Mouse (Mus musculus): ENCODE measurements around the gene Vwa2.

DNA sequence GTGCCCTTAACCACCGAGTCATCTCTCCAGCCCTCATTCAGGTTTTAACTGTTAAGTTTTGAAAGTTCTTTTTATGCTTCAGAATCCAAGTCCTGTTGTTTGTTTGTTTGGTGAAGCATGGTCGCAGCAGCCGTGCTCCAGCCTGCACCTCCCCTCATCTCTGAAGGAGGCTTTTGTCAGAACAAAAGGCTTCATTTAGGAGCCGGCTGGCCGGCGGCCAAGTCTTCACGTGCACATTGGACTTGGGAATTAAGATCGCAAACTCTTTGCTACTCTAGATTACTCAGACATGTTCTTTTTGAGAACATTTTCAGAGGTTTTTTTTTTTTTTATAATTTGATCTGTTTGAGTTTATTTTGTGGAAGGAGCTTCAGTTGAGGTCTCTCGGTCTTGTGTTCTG lies 38.7 kb upstream of the Vwa2 start:
- TF ChIP-seq CTCF (IDR thresholded peaks at IDR 0.05; ENCODE audit: low read depth) (no peak), EP300 (optimal IDR thresholded peaks at IDR 0.05) (no peak)
